Comparison of ENCODE assay signal across 32 mouse cellular contexts in genomic region chr5:23524621-23525020, GRCm38 (mm10).
DNase-seq lines count a peak whose midpoint lies in the region; ATAC-seq and TF ChIP-seq lines count a peak whose summit lies in the region.
"Had no signal": no experiment of that assay in that cellular context is flagged by ENCODE, and none has a peak within 500 bp of the region (broad histone marks: within the 10 kb centered on the region; RNA-seq: fewer than 3 reads in every experiment).

No protein-coding gene starts in this region.

- no peak overlapping the region for H3K27ac ChIP-seq in heart, embryonic 12.5 days (ENCODE audit: poor library complexity, severe bottlenecking)
- peak overlapping the region; percentile 69; the same call in 1 of the 2 replicates for H3K27ac ChIP-seq in thymus, adult 2 months (ENCODE audit: control insufficient read depth, insufficient read depth, low read length)
- H3K27ac ChIP-seq: embryonic facial prominence, embryonic 13.5 days; forebrain, embryonic 10.5 days; hindbrain, embryonic 12.5 days; kidney, postnatal 0 days; limb, embryonic 12.5 days; liver, embryonic 12.5 days; macrophage; neural tube, embryonic 15.5 days; stomach, postnatal 0 days had no signal

- TF ChIP-seq CTCF in thymus, adult 2 months (IDR thresholded peaks at IDR 0.05; ENCODE audit: borderline replicate concordance, control insufficient read depth, extremely low read depth, insufficient read depth, low read length, poor library complexity): no peak

- no peak overlapping the region for H3K4me3 ChIP-seq in heart, embryonic 12.5 days
- no peak overlapping the region for H3K4me3 ChIP-seq in thymus, adult 2 months (ENCODE audit: control insufficient read depth, insufficient read depth, low read length)
- H3K4me3 ChIP-seq: embryonic facial prominence, embryonic 13.5 days; forebrain, embryonic 10.5 days; heart, embryonic 15.5 days; hindbrain, embryonic 12.5 days; limb, embryonic 12.5 days; liver, embryonic 12.5 days; neural tube, embryonic 15.5 days had no signal

- no peaks in the 10 kb centered on the region for H3K27me3 ChIP-seq in heart, embryonic 12.5 days (replicated peaks)
- no peaks in the 10 kb centered on the region for H3K27me3 ChIP-seq in thymus, adult 2 months (ENCODE audit: control insufficient read depth, insufficient read depth, low read length)
- H3K27me3 ChIP-seq: embryonic facial prominence, embryonic 13.5 days; heart, embryonic 15.5 days; hindbrain, embryonic 12.5 days; limb, embryonic 12.5 days; liver, embryonic 12.5 days; neural tube, embryonic 15.5 days; Patski had no signal

- TF ChIP-seq POLR2A in thymus, adult 2 months (IDR thresholded peaks at IDR 0.05; ENCODE audit: control insufficient read depth, extremely low read depth, insufficient read depth, low read length, poor library complexity): no peak

- ATAC-seq in heart, embryonic 12.5 days (ENCODE audit: insufficient number of reproducible peaks, low FRiP score): no peak
- no peak for ATAC-seq in activated CD4-positive, CD25-positive, alpha-beta regulatory T cell, adult 4 months
- ATAC-seq: forebrain, embryonic 16.5 days; intestine, embryonic 16.5 days; liver, embryonic 12.5 days; liver, postnatal 0 days; Patski had no signal

- H3K4me1 ChIP-seq in heart, embryonic 12.5 days (replicated peaks): peaks cover 39% of the 10 kb centered on the region
- H3K4me1 ChIP-seq in thymus, adult 2 months (replicated peaks; ENCODE audit: control insufficient read depth, insufficient read depth, low read length): peaks cover 29% of the 10 kb centered on the region
- H3K4me1 ChIP-seq: embryonic facial prominence, embryonic 13.5 days; forebrain, embryonic 10.5 days; hindbrain, embryonic 12.5 days; limb, embryonic 12.5 days; liver, embryonic 12.5 days had no signal

- no peak overlapping the region for H3K9ac ChIP-seq in heart, embryonic 12.5 days
- H3K9ac ChIP-seq: embryonic facial prominence, embryonic 13.5 days; heart, embryonic 15.5 days; hindbrain, embryonic 12.5 days; limb, embryonic 12.5 days; liver, embryonic 12.5 days; liver, postnatal 0 days; neural tube, embryonic 15.5 days had no signal

- 81% methylated on average over 3 of the region's 3 CpGs for WGBS in heart, embryonic 12.5 days
- 8% methylated on average over 3 of the region's 3 CpGs for WGBS in thymus, adult 2 months

- H3K9me3 ChIP-seq in heart, embryonic 12.5 days (replicated peaks): no peaks in the 10 kb centered on the region
- H3K9me3 ChIP-seq: embryonic facial prominence, embryonic 13.5 days; forebrain, embryonic 10.5 days; heart, embryonic 15.5 days; hindbrain, embryonic 12.5 days; limb, embryonic 12.5 days; liver, embryonic 12.5 days; neural tube, embryonic 15.5 days had no signal

- peak; percentile 27 for DNase-seq in heart, adult 11 months
- DNase-seq in CD4-positive helper T cell, adult 2 months (ENCODE audit: low read depth, low spot score): peak; percentile 17
- DNase-seq in thymus, adult 2 months: peak; percentile 58
- DNase-seq in thymus, postnatal 36 days: peak; percentile 44 to 74
- DNase-seq in left cerebral cortex, adult 9 months (ENCODE audit: low spot score in 2 of 2): no peak
- DNase-seq: adrenal gland, postnatal 25 days; cerebellum, adult 11-12 months; cerebellum, adult 9-11 months; embryo, embryonic 11 days; heart, postnatal 36 days; kidney, adult 8-10 months; layer of hippocampus, adult 9-11 months; liver, postnatal 0 days; lung, postnatal 10 days; midbrain, embryonic 14.5 days; right cerebral cortex, adult 18-20 months; spleen, adult 18-20 months had no signal

- peaks cover 38% of the 10 kb centered on the region for H3K36me3 ChIP-seq in heart, embryonic 12.5 days
- 0 out of 2 replicates have a peak, but pooled peaks cover 3% of the 10 kb centered on the region for H3K36me3 ChIP-seq in thymus, adult 2 months (ENCODE audit: control insufficient read depth, insufficient read depth, low read length)

- no peak overlapping the region for H3K4me2 ChIP-seq in heart, embryonic 12.5 days
- H3K4me2 ChIP-seq: embryonic facial prominence, embryonic 13.5 days; heart, embryonic 15.5 days; hindbrain, embryonic 12.5 days; limb, embryonic 12.5 days; liver, embryonic 12.5 days; neural tube, embryonic 15.5 days had no signal

Comparison
In these comparisons a context has a peak if more than half of its experiments do, and no peak if none do; other contexts are left out.
1. DNase-seq: peak in heart, adult 11 months (single experiment), CD4-positive helper T cell, adult 2 months (single experiment), thymus, adult 2 months (single experiment) and thymus, postnatal 36 days (2 of 2); none in left cerebral cortex, adult 9 months (0 of 2).